Mouse (Mus musculus) embryonic facial prominence, embryonic 14.5 days (tissue): ENCODE measurements around the gene Cdk2. TPM values are rescaled to one million over a fixed set of nuclear protein-coding genes. Genes with fewer than 3 reads are reported as not detected.
A peak's percentile ranks its signal among the peaks of the same experiment; 100 is the strongest.

Experiments used
- ATAC-seq: fragments of 200-750 bp; cut with Nextera tagmentation; 2 replicates; pipeline ENCODE4 v1.8.0; 2017; ENCODE audit warnings: low read depth, moderate number of reproducible peaks, moderate TSS enrichment
- DNase-seq: peaks from one replicate; pipeline ENCODE4 v3.0.0-alpha.2; 2015; ENCODE audit warnings: low spot score
- H3K27ac ChIP-seq: fragments of 300-500 bp; sonication (generic); replicated peaks from 2 replicates; pipeline ENCODE4 v1.5.1; 2014; ENCODE audit warnings: low read depth, mild to moderate bottlenecking, low read length, moderate library complexity
- H3K27me3 ChIP-seq: fragments of 300-500 bp; sonication (generic); replicated peaks from 2 replicates; pipeline ENCODE4 v1.6.1; 2014; ENCODE audit warnings: low read length; ENCODE audit not compliant: control insufficient read depth, insufficient read depth
- H3K36me3 ChIP-seq: fragments of 300-500 bp; sonication (generic); 2 replicates; pipeline ENCODE4 v1.6.1; 2014; ENCODE audit warnings: low read length, mixed read lengths; ENCODE audit not compliant: control insufficient read depth, insufficient read depth
- H3K4me1 ChIP-seq: fragments of 300-500 bp; sonication (generic); 2 replicates; pipeline ENCODE4 v1.6.1; 2014; ENCODE audit warnings: antibody characterized with exemption, low read length; ENCODE audit not compliant: control insufficient read depth, insufficient read depth
- H3K4me2 ChIP-seq: fragments of 300-500 bp; sonication (generic); 2 replicates; pipeline ENCODE4 v1.6.1; 2014; ENCODE audit warnings: low read depth, mild to moderate bottlenecking, low read length, moderate library complexity, mixed read lengths
- H3K4me3 ChIP-seq: fragments of 300-500 bp; sonication (generic); 2 replicates; pipeline ENCODE4 v1.5.1; 2014; ENCODE audit warnings: low read depth, mild to moderate bottlenecking, low read length
- H3K9ac ChIP-seq: fragments of 300-500 bp; sonication (generic); 2 replicates; pipeline ENCODE4 v1.6.1; 2014; ENCODE audit warnings: low read depth, mild to moderate bottlenecking, low read length, moderate library complexity, mixed read lengths
- H3K9me3 ChIP-seq: fragments of 300-500 bp; sonication (generic); 2 replicates; pipeline ENCODE4 v1.6.1; 2016; ENCODE audit warnings: low read length; ENCODE audit not compliant: control insufficient read depth
- WGBS: fragments of 180-500 bp; shearing (Covaris S2); extraction: QIAGEN DNeasy Blood & Tissue Kit; methylation state at CpG from one replicate; pipeline ENCODE4 v1.1.7; 2014; 5-methylcytosine and 5-hydroxymethylcytosine counted together
- polyA plus RNA-seq: library from polyadenylated mRNA; unstranded; fragments of >200 nt; fragmentation: Nextera tagmentation; extraction: Ambion mirVana; gene quantifications from 2 replicates; pipeline ENCODE4 v1.2.1, GENCODE M21; 2014

Cdk2 gene
- polyA plus RNA-seq, 1 experiment from 2014 or later: 99.2 TPM

DNA sequence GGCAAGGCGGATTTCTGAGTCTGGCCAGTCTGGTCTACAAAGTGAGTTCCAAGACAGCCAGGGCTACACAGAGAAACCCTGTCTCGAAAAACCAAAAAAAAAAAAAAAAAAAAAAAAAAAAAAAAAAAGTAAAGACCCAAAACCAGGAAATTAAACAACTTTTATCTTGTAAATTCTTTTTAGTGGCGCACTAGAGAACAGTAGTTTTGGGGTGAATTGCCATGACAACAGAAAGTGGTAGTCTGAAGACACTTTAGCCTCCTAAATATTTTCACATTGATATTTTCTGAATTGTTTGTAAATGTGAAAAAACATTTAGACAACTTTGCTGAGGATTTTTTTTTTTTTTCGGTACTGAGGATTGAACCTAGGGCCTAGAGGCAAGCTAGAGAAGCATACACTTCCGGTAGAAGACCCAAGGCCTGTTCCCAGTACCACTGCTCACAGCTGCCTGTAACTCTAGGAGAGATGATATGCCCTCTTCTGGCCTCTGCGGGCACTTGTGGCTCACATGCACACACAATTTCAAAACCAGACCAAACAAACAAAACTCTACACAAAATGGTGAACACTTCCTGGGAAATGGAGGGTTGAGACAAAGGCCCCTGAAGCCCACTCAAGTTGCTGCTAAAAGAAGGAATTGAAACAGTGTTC, 7.6 kb downstream of the Cdk2 start:
- H3K4me3 ChIP-seq: no peak overlapping the region
- H3K9ac ChIP-seq: no peak overlapping the region
- H3K4me1 ChIP-seq: no peaks in the 10 kb centered on the region
- H3K27me3 ChIP-seq: no peaks in the 10 kb centered on the region
- H3K9me3 ChIP-seq: no peaks in the 10 kb centered on the region
- H3K27ac ChIP-seq: peak overlapping the region; percentile 74; the same call in 1 of the 2 replicates
- ATAC-seq (no peak), DNase-seq (no peak)
- WGBS: 84% methylated on average over 6 of the region's 6 CpGs
- H3K36me3 ChIP-seq: peaks cover 43% of the 10 kb centered on the region
- peak overlapping the region; percentile 62 for H3K4me2 ChIP-seq

DNA sequence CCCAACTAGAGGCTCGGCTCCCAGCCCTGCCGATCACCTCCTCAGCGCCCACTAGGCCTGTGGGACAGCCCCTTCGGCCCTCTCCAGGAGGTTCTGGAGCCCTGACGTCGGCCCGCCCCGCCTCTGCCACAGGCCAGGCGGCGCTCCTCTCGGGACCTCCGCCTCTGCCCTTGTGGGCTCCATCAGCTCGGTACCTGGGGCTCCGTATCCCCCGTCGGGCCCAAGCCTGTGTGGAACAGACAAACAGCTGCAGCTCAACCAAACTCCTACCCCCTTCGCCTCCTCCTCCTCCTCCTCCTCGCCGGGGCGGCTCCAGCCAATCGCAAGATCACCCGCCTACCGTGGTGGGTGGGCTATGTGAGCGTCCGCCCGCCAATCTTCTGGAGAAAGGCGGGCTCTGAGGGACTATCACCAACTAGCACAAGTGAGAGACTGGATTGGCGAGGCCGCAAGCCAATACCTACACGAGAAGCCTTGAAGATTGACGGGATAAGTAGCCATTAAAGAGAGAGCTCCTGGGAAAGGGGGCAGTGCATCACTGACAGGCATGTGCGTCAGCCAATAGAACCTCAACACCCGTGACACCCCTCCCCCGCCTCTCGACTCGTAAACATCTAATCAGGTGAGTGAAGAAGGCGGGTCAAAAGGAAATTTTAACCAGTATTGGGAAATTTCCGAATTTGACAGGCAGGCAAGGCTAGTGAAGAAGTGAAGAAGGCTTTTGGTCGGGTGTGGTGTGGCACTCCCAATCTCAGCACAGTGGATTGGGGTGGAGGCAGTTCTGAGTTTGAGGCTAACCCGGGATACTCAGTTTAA, 8.6 kb downstream of the Cdk2 start, which contains the start of gene Rab5b:
Gene Rab5b, minus strand, starts transcription at position 273 of the 816 bp plus-strand sequence.
- Histone ChIP-seq H3K4me1 (no peaks in the 10 kb centered on the region), H3K9me3 (no peaks in the 10 kb centered on the region), H3K4me3 (peak within 1 kb of the TSS; percentile 93), H3K9ac (peak within 1 kb of the TSS; percentile 94), H3K36me3 (peaks cover 33% of the 10 kb centered on the region), H3K4me2 (peak within 1 kb of the TSS; percentile 87), H3K27ac (peak within 1 kb of the TSS; percentile 97), H3K27me3 (no peaks in the 10 kb centered on the region)
- ATAC-seq (peak; percentile 98), DNase-seq (peak; percentile 100)
- under 1% methylated on average over 34 of the region's 40 CpGs for WGBS

DNA sequence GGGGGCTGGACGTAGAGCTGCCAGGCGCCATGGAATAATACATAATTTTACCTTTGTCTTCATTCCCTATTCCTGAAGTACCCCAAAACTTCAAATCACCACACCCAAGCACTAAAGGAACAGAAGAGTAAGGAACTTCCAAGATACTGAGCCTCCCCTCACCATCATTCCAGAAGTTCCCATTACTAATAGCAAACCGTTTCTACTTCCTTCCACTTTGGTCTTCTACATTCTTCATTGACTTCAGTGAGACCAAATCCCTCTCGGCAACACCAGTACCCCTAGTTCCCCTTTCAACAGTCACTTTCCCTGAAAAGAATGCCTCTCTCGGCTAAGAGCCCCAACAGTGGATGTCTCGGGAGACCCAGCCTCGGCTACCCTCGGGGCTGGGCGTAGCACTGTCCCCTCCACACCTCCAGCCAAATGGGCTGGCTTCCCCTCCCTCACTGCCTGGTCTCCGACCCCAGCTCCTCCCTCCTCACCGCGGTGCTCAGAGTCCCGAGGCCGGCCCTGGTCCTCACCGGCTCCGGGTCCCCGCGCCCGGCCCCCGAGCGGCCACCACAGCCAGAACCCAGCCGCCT, 9.3 kb downstream of the Cdk2 start:
- H3K36me3 ChIP-seq: peaks cover 26% of the 10 kb centered on the region
- H3K4me1 ChIP-seq: no peaks in the 10 kb centered on the region
- DNase-seq: no peak

DNA sequence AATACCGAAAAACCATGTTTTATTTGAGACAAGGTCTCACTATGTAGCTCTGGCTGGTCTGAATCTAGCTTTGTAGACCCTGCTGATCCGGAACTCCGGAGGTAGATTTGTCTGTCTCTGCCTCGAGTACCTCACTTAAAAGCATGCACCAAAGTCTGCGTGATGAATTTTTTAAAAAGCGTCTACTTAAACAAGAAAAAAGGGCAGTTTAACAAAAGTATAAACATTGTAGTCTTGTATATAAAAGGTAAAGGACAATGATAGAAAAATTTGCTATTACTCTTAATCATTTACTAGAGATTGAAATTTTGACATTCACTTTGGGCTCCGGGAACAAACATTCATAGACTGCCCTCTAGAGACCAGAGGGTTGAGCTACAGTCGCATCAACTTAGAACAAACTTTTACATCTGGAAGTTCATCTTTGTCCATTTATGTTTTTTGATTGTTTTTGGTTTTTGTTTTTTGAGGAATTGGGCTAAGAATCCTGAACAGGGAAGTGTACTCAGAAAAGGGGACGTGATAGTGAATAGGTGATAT, 30.3 kb downstream of the Cdk2 start:
- Histone ChIP-seq H3K27me3 (no peaks in the 10 kb centered on the region), H3K27ac (peak overlapping the region; percentile 73; the same call in 1 of the 2 replicates), H3K4me3 (peak overlapping the region; percentile 69), H3K9ac (peak overlapping the region; percentile 71), H3K9me3 (no peaks in the 10 kb centered on the region), H3K36me3 (peaks cover 17% of the 10 kb centered on the region), H3K4me1 (peaks cover 5% of the 10 kb centered on the region; the same call in 1 of the 2 replicates), H3K4me2 (peak overlapping the region; percentile 94)
- ATAC-seq: no peak
- WGBS: 2% methylated on average over 9 of the region's 9 CpGs
- peak; percentile 70 for DNase-seq

More for the DNA sequence above, 9.3 kb downstream of the Cdk2 start:
- peak overlapping the region; percentile 97 for H3K27ac ChIP-seq
- peak overlapping the region; percentile 94 for H3K9ac ChIP-seq
- H3K4me2 ChIP-seq: peak overlapping the region; percentile 87
- under 1% methylated on average over 21 of the region's 22 CpGs for WGBS
- no peak for ATAC-seq
- no peaks in the 10 kb centered on the region for H3K9me3 ChIP-seq
- no peaks in the 10 kb centered on the region for H3K27me3 ChIP-seq
- peak overlapping the region; percentile 93 for H3K4me3 ChIP-seq

DNA sequence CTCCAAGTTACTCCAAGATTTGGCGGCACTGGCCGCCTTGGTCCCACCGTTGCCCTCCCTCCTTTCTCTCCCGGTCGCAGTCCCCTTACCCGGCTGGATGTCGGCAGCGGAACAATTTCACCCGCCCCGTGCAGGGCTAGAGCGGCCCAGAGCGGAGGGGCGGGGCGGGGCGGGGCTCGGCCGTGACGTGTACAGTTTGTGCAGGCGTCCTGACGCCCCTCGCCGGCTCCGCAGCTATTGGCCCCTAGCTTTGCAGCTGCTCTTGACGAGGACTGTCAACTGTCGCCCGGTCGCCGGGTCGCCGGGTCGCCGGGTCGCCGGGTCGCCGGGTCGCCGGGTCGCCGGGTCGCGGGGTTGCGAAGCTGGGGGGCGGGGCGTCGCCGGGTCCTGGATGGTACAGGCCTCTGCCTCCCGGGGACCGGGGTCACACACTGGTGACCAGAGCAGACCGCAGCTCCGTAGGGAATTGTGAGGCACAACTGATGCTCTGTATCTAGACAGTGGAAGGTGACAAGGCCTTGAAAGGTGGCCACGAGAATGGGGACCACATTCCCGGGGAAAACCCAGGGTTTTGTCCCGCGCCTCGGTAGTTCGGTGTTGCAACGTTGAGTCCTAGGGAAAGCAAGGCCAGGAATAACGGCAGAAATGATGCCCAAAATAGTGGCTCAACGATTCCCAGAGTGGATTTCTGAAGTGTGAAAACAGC, 30.9 kb downstream of the Cdk2 start, which contains the start of gene Suox:
Gene Suox, minus strand, starts transcription at position 311 of the 706 bp plus-strand sequence.
- H3K4me3 ChIP-seq: peak within 1 kb of the TSS; percentile 69
- DNase-seq (peak; percentile 94), ATAC-seq (peak; percentile 94)
- no peaks in the 10 kb centered on the region for H3K9me3 ChIP-seq
- peak within 1 kb of the TSS; percentile 73; the same call in 1 of the 2 replicates for H3K27ac ChIP-seq
- H3K4me1 ChIP-seq: peaks cover 5% of the 10 kb centered on the region
- peak within 1 kb of the TSS; percentile 71 for H3K9ac ChIP-seq
- H3K4me2 ChIP-seq: peak within 1 kb of the TSS; percentile 94
- H3K36me3 ChIP-seq: peaks cover 13% of the 10 kb centered on the region; the same call in 1 of the 2 replicates
- under 1% methylated on average over 43 of the region's 60 CpGs for WGBS
- no peaks in the 10 kb centered on the region for H3K27me3 ChIP-seq

DNA sequence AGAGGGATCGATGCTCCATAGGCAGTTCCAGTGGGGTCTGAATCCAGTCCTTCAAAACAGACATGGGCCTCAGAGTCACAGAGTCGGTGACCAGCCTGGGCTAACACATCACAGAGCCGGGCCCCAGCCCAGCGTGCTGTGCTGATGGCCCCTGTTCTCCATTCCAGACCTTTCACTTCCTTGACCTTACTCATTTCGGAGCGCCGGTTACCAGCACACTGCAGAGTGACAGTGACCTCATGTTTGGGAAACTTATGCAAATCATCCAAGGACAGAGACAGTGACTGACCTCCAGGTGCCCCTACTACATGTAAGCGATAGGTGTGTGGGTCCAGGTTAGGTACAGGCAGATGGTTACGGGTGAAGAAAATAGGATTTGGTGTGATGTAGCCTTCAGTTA, 33.7 kb downstream of the Cdk2 start:
- DNase-seq (no peak), ATAC-seq (no peak)
- no peak overlapping the region for H3K27ac ChIP-seq
- no peaks in the 10 kb centered on the region for H3K9me3 ChIP-seq
- WGBS: 88% methylated on average over 9 of the region's 9 CpGs
- H3K27me3 ChIP-seq: no peaks in the 10 kb centered on the region
- H3K36me3 ChIP-seq: peaks cover 13% of the 10 kb centered on the region; the same call in 1 of the 2 replicates
- H3K4me2 ChIP-seq: no peak overlapping the region
- no peak overlapping the region for H3K4me3 ChIP-seq
- H3K9ac ChIP-seq: no peak overlapping the region
- peaks cover 10% of the 10 kb centered on the region for H3K4me1 ChIP-seq

DNA sequence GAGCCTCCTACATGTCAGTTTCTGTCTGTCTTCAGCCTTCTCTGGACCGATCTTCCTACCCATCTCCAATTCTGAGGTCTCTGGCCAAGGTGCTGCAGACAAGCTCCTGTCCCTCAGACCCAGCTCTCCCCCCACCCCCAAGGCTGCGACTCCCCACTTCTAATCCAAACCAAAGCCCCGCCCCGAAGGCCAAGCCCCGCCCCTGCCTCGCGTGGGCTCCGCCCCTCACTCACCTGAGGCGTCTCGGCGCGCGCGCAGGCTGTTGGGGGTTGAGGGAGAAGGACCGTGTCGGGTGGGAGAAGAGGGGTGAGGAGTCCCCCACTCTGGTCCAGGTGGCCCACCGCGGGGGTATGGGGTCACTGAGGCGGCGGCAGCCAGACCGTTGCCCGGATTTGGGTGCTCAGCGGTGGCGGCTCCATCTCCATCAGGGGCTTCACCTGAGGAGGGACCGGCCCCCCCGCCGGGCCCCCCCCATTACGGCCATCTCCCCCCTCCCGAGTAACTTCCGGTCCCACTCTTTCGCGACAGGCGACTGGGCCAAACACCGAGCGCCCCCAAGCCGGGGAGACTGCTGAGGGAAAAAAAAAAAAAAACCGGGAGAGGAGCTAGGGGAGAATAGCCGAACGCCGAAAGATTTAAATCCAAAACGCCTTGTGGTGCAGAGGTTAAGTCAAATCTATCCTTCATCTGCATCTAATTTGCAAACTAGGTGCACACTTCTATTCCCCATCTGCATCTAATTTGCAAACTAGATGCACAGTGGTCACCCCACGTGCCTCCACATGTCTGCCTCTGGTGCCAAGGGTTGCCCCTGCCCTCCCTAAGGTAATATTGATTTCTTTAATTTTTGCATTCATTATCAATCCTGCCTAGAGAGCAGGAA, 35.8 kb downstream of the Cdk2 start:
- WGBS: under 1% methylated on average over 40 of the region's 42 CpGs
- no peaks in the 10 kb centered on the region for H3K27me3 ChIP-seq
- peak overlapping the region; percentile 81 for H3K9ac ChIP-seq
- no peaks in the 10 kb centered on the region for H3K9me3 ChIP-seq
- peak overlapping the region; percentile 74 for H3K4me2 ChIP-seq
- ATAC-seq: peak; percentile 50
- DNase-seq: peak; percentile 83
- peak overlapping the region; percentile 88 for H3K27ac ChIP-seq
- peaks cover 13% of the 10 kb centered on the region; the same call in 1 of the 2 replicates for H3K36me3 ChIP-seq
- H3K4me1 ChIP-seq: peaks cover 10% of the 10 kb centered on the region
- H3K4me3 ChIP-seq: peak overlapping the region; percentile 82
